Mouse (Mus musculus) hindbrain, embryonic 12.5 days (tissue): ENCODE data around the gene Gm12569. TPM values are rescaled to one million over a fixed set of nuclear protein-coding genes. Genes with fewer than 3 reads are reported as not detected.

Experiments
- ATAC-seq: fragments of 200-750 bp; cut with Nextera tagmentation; 2 replicates; pipeline ENCODE4 v1.8.0; 2017; ENCODE audit warnings: moderate TSS enrichment; ENCODE audit not compliant: low FRiP score
- H3K27ac ChIP-seq: fragments of 300-500 bp; sonication (generic); 2 replicates; pipeline ENCODE4 v1.5.1; 2016; ENCODE audit warnings: mild to moderate bottlenecking
- H3K27me3 ChIP-seq: fragments of 300-500 bp; sonication (generic); 2 replicates; pipeline ENCODE4 v1.6.1; 2016; ENCODE audit warnings: mild to moderate bottlenecking
- H3K36me3 ChIP-seq: fragments of 300-500 bp; sonication (generic); 2 replicates; pipeline ENCODE4 v1.6.1; 2016; ENCODE audit warnings: mild to moderate bottlenecking
- H3K4me1 ChIP-seq: fragments of 300-500 bp; sonication (generic); 2 replicates; pipeline ENCODE4 v1.6.1; 2016
- H3K4me2 ChIP-seq: fragments of 300-500 bp; sonication (generic); replicated peaks from 2 replicates; pipeline ENCODE4 v1.6.1; 2016; ENCODE audit warnings: mild to moderate bottlenecking
- H3K4me3 ChIP-seq: fragments of 300-500 bp; sonication (generic); 2 replicates; pipeline ENCODE4 v1.5.1; 2016; ENCODE audit warnings: mild to moderate bottlenecking
- H3K9ac ChIP-seq: fragments of 300-500 bp; sonication (generic); 2 replicates; pipeline ENCODE4 v1.6.1; 2016; ENCODE audit warnings: mild to moderate bottlenecking, moderate library complexity
- H3K9me3 ChIP-seq: fragments of 300-500 bp; sonication (generic); replicated peaks from 2 replicates; pipeline ENCODE4 v1.6.1; 2016; ENCODE audit warnings: mild to moderate bottlenecking
- WGBS: fragments of 180-500 bp; shearing (Covaris S2); methylation state at CpG from one replicate; pipeline ENCODE4 v1.1.7; 2016; 5-methylcytosine and 5-hydroxymethylcytosine counted together
- polyA plus RNA-seq: library from polyadenylated mRNA; unstranded; fragments of >200 nt; fragmentation: Nextera tagmentation; extraction: Ambion mirVana; gene quantifications from 2 replicates; pipeline ENCODE4 v1.2.1, GENCODE M21; 2016

Gm12569 gene
- polyA plus RNA-seq, 1 experiment from 2014 or later = not detected

DNA sequence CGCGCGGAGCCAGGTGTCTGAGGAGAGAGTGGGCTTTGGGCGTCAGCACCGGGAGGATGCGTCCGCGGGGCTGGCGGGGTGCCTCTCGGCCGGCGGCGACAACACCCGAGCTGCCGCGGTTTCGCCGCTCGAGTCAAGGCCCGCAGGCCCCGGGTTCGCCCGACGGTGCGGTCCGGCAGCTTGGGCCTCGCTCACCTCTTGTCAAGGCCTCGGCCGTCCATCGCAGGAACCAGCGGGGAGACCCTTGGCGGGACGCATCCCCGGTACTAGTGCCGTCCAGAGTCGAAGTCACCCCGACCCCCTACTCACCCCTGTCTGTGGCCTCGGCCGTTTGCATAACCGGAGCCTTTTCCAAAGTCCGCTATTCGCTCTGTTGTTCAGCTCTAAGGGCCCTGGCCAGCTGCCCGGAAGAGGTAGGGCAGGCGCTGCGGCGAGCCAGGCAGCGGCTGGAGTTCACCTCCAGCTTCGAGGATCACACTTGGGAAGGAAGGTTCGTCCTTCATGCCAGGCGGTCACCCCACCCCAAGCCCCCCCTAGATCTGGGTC lies 43.1 kb downstream of the Gm12569 start:
- Histone ChIP-seq H3K27ac (peak overlapping the region; percentile 91), H3K9me3 (no peaks in the 10 kb centered on the region), H3K4me1 (peaks cover 26% of the 10 kb centered on the region), H3K4me3 (peak overlapping the region; percentile 94), H3K4me2 (peak overlapping the region; percentile 73), H3K36me3 (peaks cover 11% of the 10 kb centered on the region), H3K9ac (peak overlapping the region; percentile 95), H3K27me3 (no peaks in the 10 kb centered on the region)
- whole genome bisulfite sequencing = under 1% methylated on average over 50 of the region's 50 CpGs
- ATAC-seq = peak; percentile 74

DNA sequence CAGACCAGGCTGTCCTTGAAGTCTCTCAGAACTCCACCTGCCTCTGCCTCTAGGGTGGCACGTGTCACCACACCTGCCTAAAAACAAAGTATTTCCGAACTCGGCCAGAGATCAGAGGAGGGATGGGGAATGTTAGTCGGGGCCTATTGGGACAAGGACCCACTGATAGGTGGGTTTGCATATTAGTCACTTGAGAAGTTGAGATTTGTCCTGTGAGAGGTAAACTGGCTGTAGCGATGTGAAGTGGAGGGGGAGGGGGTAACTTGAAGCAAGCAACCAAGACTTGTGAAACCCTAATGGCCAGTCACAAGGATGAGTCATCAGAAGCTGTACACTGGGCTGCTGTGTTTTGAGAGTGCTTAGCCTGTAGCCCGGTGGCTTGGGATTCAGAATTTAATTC lies 44.1 kb downstream of the Gm12569 start:
- Histone ChIP-seq H3K9ac (peak overlapping the region; percentile 53), H3K36me3 (peaks cover 11% of the 10 kb centered on the region), H3K9me3 (no peaks in the 10 kb centered on the region), H3K4me3 (peak overlapping the region; percentile 94), H3K4me1 (peaks cover 26% of the 10 kb centered on the region), H3K4me2 (peak overlapping the region; percentile 73), H3K27ac (no peak overlapping the region), H3K27me3 (no peaks in the 10 kb centered on the region)
- WGBS = 33% methylated on average over 6 of the region's 6 CpGs
- ATAC-seq = no peak

DNA sequence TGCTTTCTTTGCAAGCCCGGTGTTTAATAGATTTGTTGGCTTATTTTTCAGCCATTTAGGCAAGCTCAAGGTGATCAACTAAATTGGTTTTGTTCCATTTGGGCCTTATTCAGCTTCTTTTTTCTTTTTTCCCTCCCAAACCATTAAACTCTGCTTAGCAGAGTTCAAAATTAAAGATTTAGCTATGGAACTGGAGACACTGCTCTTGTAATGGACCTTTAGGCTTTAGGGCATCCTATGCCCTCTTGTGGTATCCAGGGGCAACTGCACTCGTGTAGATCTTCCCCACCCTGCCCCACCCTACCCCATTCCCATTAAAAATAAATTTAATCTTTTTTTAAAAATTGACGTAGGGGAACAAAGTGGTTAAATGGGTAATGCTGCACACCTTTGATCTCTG lies 45.1 kb downstream of the Gm12569 start:
- peaks cover 26% of the 10 kb centered on the region for H3K4me1 ChIP-seq
- no peak for ATAC-seq
- H3K9ac ChIP-seq = no peak overlapping the region
- no peaks in the 10 kb centered on the region for H3K27me3 ChIP-seq
- H3K36me3 ChIP-seq = peaks cover 14% of the 10 kb centered on the region
- no peaks in the 10 kb centered on the region for H3K9me3 ChIP-seq
- H3K4me3 ChIP-seq = no peak overlapping the region
- H3K4me2 ChIP-seq = peak overlapping the region; percentile 73
- no peak overlapping the region for H3K27ac ChIP-seq
- WGBS = 59% methylated on average over 3 of the region's 3 CpGs

DNA sequence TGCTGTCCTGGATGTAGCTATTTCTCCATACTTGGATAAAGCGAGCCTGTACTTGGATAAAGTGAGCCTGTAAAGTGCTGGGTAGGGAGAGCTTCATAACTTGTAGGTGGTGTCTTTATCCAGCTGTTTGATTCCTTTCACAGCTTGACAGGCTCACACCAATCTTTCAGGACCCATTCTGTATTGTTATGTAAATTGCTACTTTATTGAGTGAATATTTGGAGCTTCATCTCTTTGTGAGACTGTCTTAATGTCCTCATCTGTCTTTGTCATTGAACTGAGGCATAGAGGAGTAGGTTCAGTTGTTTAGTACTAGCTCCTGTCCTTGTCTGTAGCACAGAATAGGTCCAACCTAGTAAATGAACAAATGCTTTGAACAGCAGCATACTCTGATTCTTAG lies 54.1 kb downstream of the Gm12569 start:
- Histone ChIP-seq H3K4me3 (no peak overlapping the region), H3K9me3 (no peaks in the 10 kb centered on the region), H3K9ac (no peak overlapping the region), H3K27ac (no peak overlapping the region), H3K4me2 (no peak overlapping the region), H3K36me3 (peaks cover 59% of the 10 kb centered on the region), H3K27me3 (no peaks in the 10 kb centered on the region), H3K4me1 (peaks cover 2% of the 10 kb centered on the region; the same call in 1 of the 2 replicates)
- ATAC-seq = no peak
- 49% methylated on average over 1 of the region's 1 CpGs for WGBS

Other genes with a start within 250 kb of the Gm12569 start
- gene Olfr1377, start 238.5 kb upstream of the Gm12569 start, polyA plus RNA-seq = not detected in 2 replicates
- not detected in 2 replicates for gene Olfr51, start 216.9 kb upstream of the Gm12569 start, polyA plus RNA-seq
- gene Olfr54, start 206.2 kb upstream of the Gm12569 start, polyA plus RNA-seq = not detected in 2 replicates
- gene Olfr1375, start 172.4 kb upstream of the Gm12569 start, polyA plus RNA-seq = not detected in 2 replicates
- gene Zfp354a, start 161.2 kb upstream of the Gm12569 start, polyA plus RNA-seq = 10.1 and 10.3 TPM in 2 replicates
- gene Clk4, start 41.3 kb downstream of the Gm12569 start, polyA plus RNA-seq = 150 and 161 TPM in 2 replicates
- 0.25 TPM in 1 of 2 replicates, not detected in the other for gene BC049762, start 42.6 kb downstream of the Gm12569 start, polyA plus RNA-seq
- gene Col23a1, start 69.4 kb downstream of the Gm12569 start, polyA plus RNA-seq = 15.9 and 17.1 TPM in 2 replicates